Comparison of ENCODE assay signal across 13 mouse cellular contexts in the genomic region with DNA sequence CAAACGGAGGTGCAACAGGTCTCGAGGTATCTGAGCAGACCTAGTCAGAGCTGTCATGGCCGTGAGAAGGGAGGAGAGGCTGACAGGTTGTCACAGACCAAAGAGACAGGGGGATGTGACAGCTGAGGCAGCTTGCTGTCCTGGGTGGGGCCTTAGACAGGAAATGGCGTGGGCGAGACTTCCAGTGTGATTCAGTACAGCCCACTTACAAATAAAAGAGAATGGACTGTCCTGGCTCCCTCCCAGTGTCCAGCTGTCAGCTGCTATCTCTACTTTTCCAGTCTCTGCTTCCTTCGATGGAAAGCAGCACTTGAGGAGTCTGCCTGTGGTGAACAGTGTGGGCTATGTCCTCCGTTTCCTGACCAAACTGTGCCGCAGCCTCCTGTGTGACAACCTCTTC.
DNase-seq lines count a peak whose midpoint lies in the region; ATAC-seq and TF ChIP-seq lines count a peak whose summit lies in the region.
"Had no signal": no experiment of that assay in that cellular context is flagged by ENCODE, and none has a peak within 500 bp of the region (broad histone marks: within the 10 kb centered on the region; RNA-seq: fewer than 3 reads in every experiment).

No protein-coding gene starts in this region.

- H3K4me3 ChIP-seq in kidney, adult 2 months (ENCODE audit: insufficient read depth, low read depth, low read length): no peak overlapping the region
- H3K4me3 ChIP-seq in megakaryocyte, embryonic 14.5 days (replicated peaks): peak overlapping the region; percentile 14
- H3K4me3 ChIP-seq in midbrain, embryonic 11.5 days (ENCODE audit: low read depth, low read length): no peak overlapping the region
- H3K4me3 ChIP-seq: hindbrain, embryonic 12.5 days; limb, embryonic 13.5 days had no signal

- no peaks in the 10 kb centered on the region for H3K9me3 ChIP-seq in megakaryocyte, embryonic 14.5 days
- no peaks in the 10 kb centered on the region for H3K9me3 ChIP-seq in midbrain, embryonic 11.5 days (ENCODE audit: control insufficient read depth, low read length)
- H3K9me3 ChIP-seq: hindbrain, embryonic 12.5 days; limb, embryonic 13.5 days had no signal

- TF ChIP-seq POLR2A in kidney, adult 2 months (IDR thresholded peaks at IDR 0.05; ENCODE audit: low read depth, low read length): no peak

- no peak overlapping the region for H3K27ac ChIP-seq in kidney, adult 2 months (ENCODE audit: insufficient read depth, low read depth, low read length)
- no peak overlapping the region for H3K27ac ChIP-seq in midbrain, embryonic 11.5 days (ENCODE audit: low read depth, low read length)
- H3K27ac ChIP-seq: hindbrain, embryonic 12.5 days; limb, embryonic 13.5 days had no signal

- no peaks in the 10 kb centered on the region for H3K27me3 ChIP-seq in kidney, adult 2 months (replicated peaks; ENCODE audit: control insufficient read depth, insufficient read depth, low read length)
- peaks cover 33% of the 10 kb centered on the region for H3K27me3 ChIP-seq in megakaryocyte, embryonic 14.5 days (replicated peaks)
- H3K27me3 ChIP-seq in midbrain, embryonic 11.5 days (ENCODE audit: control insufficient read depth, insufficient read depth, low read length): no peaks in the 10 kb centered on the region
- H3K27me3 ChIP-seq: hindbrain, embryonic 12.5 days; limb, embryonic 13.5 days had no signal

- no peak for TF ChIP-seq CTCF in kidney, adult 2 months (conservative IDR thresholded peaks at IDR 0.05; ENCODE audit: insufficient read depth, insufficient read length, low read depth, low read length)

- DNase-seq in kidney, adult 2 months: peak; percentile 23
- DNase-seq in kidney, adult 18-20 months: no peak
- peak; percentile 97 for DNase-seq in heart, adult 11 months
- DNase-seq in induced T-regulatory cell, adult 2 months (ENCODE audit: low read depth): peak; percentile 29
- DNase-seq in cerebellum, adult 8-10 months: no peak
- DNase-seq in midbrain, embryonic 11.5 days (ENCODE audit: low spot score, missing footprints): no peak
- no peak for DNase-seq in c-Kit-positive CD71-positive TER-119-positive erythroid progenitor cells, embryonic 14.5 days (ENCODE audit: low spot score)
- DNase-seq: B cell, adult 2 months; cerebellum, postnatal 14 days had no signal

- no peak overlapping the region for H3K9ac ChIP-seq in midbrain, embryonic 11.5 days (ENCODE audit: low read length)
- H3K9ac ChIP-seq: hindbrain, embryonic 12.5 days; limb, embryonic 13.5 days had no signal

- no peaks in the 10 kb centered on the region for H3K36me3 ChIP-seq in kidney, adult 2 months (ENCODE audit: control insufficient read depth, insufficient read depth, low read length)
- no peaks in the 10 kb centered on the region for H3K36me3 ChIP-seq in megakaryocyte, embryonic 14.5 days (replicated peaks; ENCODE audit: low read length)
- no peaks in the 10 kb centered on the region for H3K36me3 ChIP-seq in midbrain, embryonic 11.5 days (ENCODE audit: control insufficient read depth, insufficient read depth, low read length)
- H3K36me3 ChIP-seq: hindbrain, embryonic 12.5 days; limb, embryonic 13.5 days had no signal

- no peaks in the 10 kb centered on the region for H3K4me1 ChIP-seq in kidney, adult 2 months (ENCODE audit: control insufficient read depth, insufficient read depth, low read length)
- peaks cover 27% of the 10 kb centered on the region for H3K4me1 ChIP-seq in megakaryocyte, embryonic 14.5 days
- no peaks in the 10 kb centered on the region for H3K4me1 ChIP-seq in midbrain, embryonic 11.5 days (ENCODE audit: control insufficient read depth, insufficient read depth, low read length)
- H3K4me1 ChIP-seq: hindbrain, embryonic 12.5 days had no signal

- whole genome bisulfite sequencing in kidney, adult 2 months: 61% methylated on average over 8 of the region's 8 CpGs
- 74% methylated on average over 8 of the region's 8 CpGs for whole genome bisulfite sequencing in midbrain, embryonic 11.5 days

- no peak overlapping the region for H3K4me2 ChIP-seq in midbrain, embryonic 11.5 days
- H3K4me2 ChIP-seq: hindbrain, embryonic 12.5 days; limb, embryonic 13.5 days had no signal

- no peak for ATAC-seq in midbrain, embryonic 11.5 days (ENCODE audit: low FRiP score)
- ATAC-seq: midbrain, embryonic 16.5 days had no signal

Comparison
In these comparisons a context has a peak if more than half of its experiments do, and no peak if none do; other contexts are left out.
1. DNase-seq: peak in kidney, adult 2 months (single experiment), heart, adult 11 months (single experiment) and induced T-regulatory cell, adult 2 months (single experiment); none in kidney, adult 18-20 months (single experiment), cerebellum, adult 8-10 months (single experiment), midbrain, embryonic 11.5 days (single experiment) and c-Kit-positive CD71-positive TER-119-positive erythroid progenitor cells, embryonic 14.5 days (single experiment).